Mouse (Mus musculus): ENCODE measurements around the gene Cdkal1. TPM values are rescaled to one million over a fixed set of nuclear protein-coding genes. Genes with fewer than 3 reads are reported as not detected.
A peak's percentile ranks its signal among the peaks of the same experiment; 100 is the strongest.

The Cdkal1 gene
- 35.4 and 38.9 TPM in 2 replicates for polyA plus RNA-seq (2014; fragmentation: Nextera tagmentation; extraction: Ambion mirVana)

GRCm38 (mm10) chr13:29855281-29856031, at the start of gene Cdkal1:
Cdkal1 (minus strand) TSS chr13:29855674.
- H3K4me1 ChIP-seq (ENCODE audit: insufficient read depth): no peaks in the 10 kb centered on the region
- under 1% methylated on average over 33 of the region's 33 CpGs for WGBS
- H3K4me3 ChIP-seq (ENCODE audit: low read depth, low read length): peak within 1 kb of the TSS; percentile 79
- DNase-seq: peak; percentile 93
- peak; percentile 87 for ATAC-seq (ENCODE audit: insufficient read depth)
- TF ChIP-seq CTCF (IDR thresholded peaks at IDR 0.05; ENCODE audit: low read depth): no peak
- peak within 1 kb of the TSS; percentile 94 for H3K27ac ChIP-seq (ENCODE audit: low read depth)
- H3K36me3 ChIP-seq (ENCODE audit: insufficient read depth): peaks cover 6% of the 10 kb centered on the region; the same call in 1 of the 2 replicates
- peak within 1 kb of the TSS; percentile 76 for H3K9ac ChIP-seq
- H3K4me2 ChIP-seq: peak within 1 kb of the TSS; percentile 60
- H3K27me3 ChIP-seq (ENCODE audit: insufficient read depth, low read length): no peaks in the 10 kb centered on the region
- H3K9me3 ChIP-seq (ENCODE audit: low read depth, low read length): no peaks in the 10 kb centered on the region

GRCm38 (mm10) chr13:29903341-29903740, 47.9 kb upstream of the Cdkal1 start:
- no peak overlapping the region for H3K27ac ChIP-seq (ENCODE audit: low read depth)
- H3K36me3 ChIP-seq (ENCODE audit: insufficient read depth): peaks cover 30% of the 10 kb centered on the region
- H3K4me3 ChIP-seq (ENCODE audit: low read depth, low read length): no peak overlapping the region
- DNase-seq: no peak
- no peak overlapping the region for H3K9ac ChIP-seq
- H3K9me3 ChIP-seq (ENCODE audit: low read depth, low read length): peaks cover 7% of the 10 kb centered on the region; the same call in 1 of the 2 replicates
- no peaks in the 10 kb centered on the region for H3K4me1 ChIP-seq (ENCODE audit: insufficient read depth)
- H3K27me3 ChIP-seq (ENCODE audit: insufficient read depth, low read length): no peaks in the 10 kb centered on the region
- no peak overlapping the region for H3K4me2 ChIP-seq
- WGBS: 95% methylated on average over 1 of the region's 1 CpGs
- ATAC-seq (ENCODE audit: insufficient read depth): no peak
- TF ChIP-seq CTCF (IDR thresholded peaks at IDR 0.05; ENCODE audit: low read depth): no peak

- Histone ChIP-seq H3K36me3 (ENCODE audit: insufficient read depth) (peaks cover 23% of the 10 kb centered on the region), H3K4me3 (ENCODE audit: low read depth, low read length) (no peak overlapping the region), H3K27ac (ENCODE audit: low read depth) (no peak overlapping the region), H3K4me1 (ENCODE audit: insufficient read depth) (no peaks in the 10 kb centered on the region), H3K27me3 (ENCODE audit: insufficient read depth, low read length) (no peaks in the 10 kb centered on the region), H3K9me3 (ENCODE audit: low read depth, low read length) (peaks cover 7% of the 10 kb centered on the region; the same call in 1 of the 2 replicates), H3K4me2 (no peak overlapping the region), H3K9ac (no peak overlapping the region)
- DNase-seq (no peak), ATAC-seq (ENCODE audit: insufficient read depth) (no peak)
- WGBS: 93% methylated on average over 1 of the region's 1 CpGs
- TF ChIP-seq CTCF (IDR thresholded peaks at IDR 0.05; ENCODE audit: low read depth): no peak
Observed at GRCm38 (mm10) chr13:29902676-29903075, 47.2 kb upstream of the Cdkal1 start.

GRCm38 (mm10) chr13:29901641-29902040, 46.2 kb upstream of the Cdkal1 start:
- 50% methylated on average over 4 of the region's 4 CpGs for WGBS
- Histone ChIP-seq H3K36me3 (ENCODE audit: insufficient read depth) (peaks cover 13% of the 10 kb centered on the region), H3K27ac (ENCODE audit: low read depth) (no peak overlapping the region), H3K4me2 (no peak overlapping the region), H3K4me3 (ENCODE audit: low read depth, low read length) (no peak overlapping the region), H3K9me3 (ENCODE audit: low read depth, low read length) (peaks cover 7% of the 10 kb centered on the region; the same call in 1 of the 2 replicates), H3K9ac (no peak overlapping the region), H3K4me1 (ENCODE audit: insufficient read depth) (no peaks in the 10 kb centered on the region), H3K27me3 (ENCODE audit: insufficient read depth, low read length) (no peaks in the 10 kb centered on the region)
- no peak for TF ChIP-seq CTCF (IDR thresholded peaks at IDR 0.05; ENCODE audit: low read depth)
- ATAC-seq (ENCODE audit: insufficient read depth) (no peak), DNase-seq (no peak)

GRCm38 (mm10) chr13:29866780-29867179, 11.3 kb upstream of the Cdkal1 start:
- WGBS: 64% methylated on average over 3 of the region's 3 CpGs
- no peak for TF ChIP-seq CTCF (IDR thresholded peaks at IDR 0.05; ENCODE audit: low read depth)

GRCm38 (mm10) chr13:29864331-29864730, 8.9 kb upstream of the Cdkal1 start:
- no peak for TF ChIP-seq CTCF (IDR thresholded peaks at IDR 0.05; ENCODE audit: low read depth)
- Histone ChIP-seq H3K27ac (ENCODE audit: low read depth) (peak overlapping the region; percentile 71; the same call in 1 of the 2 replicates), H3K9me3 (ENCODE audit: low read depth, low read length) (no peaks in the 10 kb centered on the region), H3K27me3 (ENCODE audit: insufficient read depth, low read length) (no peaks in the 10 kb centered on the region), H3K4me3 (ENCODE audit: low read depth, low read length) (no peak overlapping the region), H3K36me3 (ENCODE audit: insufficient read depth) (no peaks in the 10 kb centered on the region), H3K4me2 (no peak overlapping the region), H3K9ac (no peak overlapping the region), H3K4me1 (ENCODE audit: insufficient read depth) (no peaks in the 10 kb centered on the region)
- DNase-seq: peak; percentile 61
- peak; percentile 68 for ATAC-seq (ENCODE audit: insufficient read depth)
- 43% methylated on average over 6 of the region's 6 CpGs for WGBS

More at GRCm38 (mm10) chr13:29866780-29867179, 11.3 kb upstream of the Cdkal1 start:
- H3K4me3 ChIP-seq (ENCODE audit: low read depth, low read length): no peak overlapping the region
- H3K36me3 ChIP-seq (ENCODE audit: insufficient read depth): no peaks in the 10 kb centered on the region
- no peaks in the 10 kb centered on the region for H3K4me1 ChIP-seq (ENCODE audit: insufficient read depth)
- no peak overlapping the region for H3K4me2 ChIP-seq
- no peak overlapping the region for H3K27ac ChIP-seq (ENCODE audit: low read depth)
- DNase-seq (no peak), ATAC-seq (ENCODE audit: insufficient read depth) (no peak)
- H3K9ac ChIP-seq: no peak overlapping the region
- H3K9me3 ChIP-seq (ENCODE audit: low read depth, low read length): no peaks in the 10 kb centered on the region
- H3K27me3 ChIP-seq (ENCODE audit: insufficient read depth, low read length): no peaks in the 10 kb centered on the region

GRCm38 (mm10) chr13:29860087-29860486, 4.6 kb upstream of the Cdkal1 start:
- Histone ChIP-seq H3K9me3 (ENCODE audit: low read depth, low read length) (no peaks in the 10 kb centered on the region), H3K9ac (no peak overlapping the region), H3K4me1 (ENCODE audit: insufficient read depth) (no peaks in the 10 kb centered on the region), H3K27me3 (ENCODE audit: insufficient read depth, low read length) (no peaks in the 10 kb centered on the region), H3K36me3 (ENCODE audit: insufficient read depth) (no peaks in the 10 kb centered on the region), H3K4me3 (ENCODE audit: low read depth, low read length) (no peak overlapping the region), H3K4me2 (no peak overlapping the region), H3K27ac (ENCODE audit: low read depth) (no peak overlapping the region)
- 67% methylated on average over 2 of the region's 2 CpGs for WGBS
- no peak for ATAC-seq (ENCODE audit: insufficient read depth)
- TF ChIP-seq CTCF (IDR thresholded peaks at IDR 0.05; ENCODE audit: low read depth): no peak
- DNase-seq: no peak

All from lung, embryonic 14.5 days (tissue).